Mouse (Mus musculus): Measurements from ENCODE around the gene Ifnl3. TPM values are rescaled to one million over a fixed set of nuclear protein-coding genes. Genes with fewer than 3 reads are reported as not detected.

The Ifnl3 gene
- total and polyA plus RNA-seq, 3 experiments: not detected

DNA sequence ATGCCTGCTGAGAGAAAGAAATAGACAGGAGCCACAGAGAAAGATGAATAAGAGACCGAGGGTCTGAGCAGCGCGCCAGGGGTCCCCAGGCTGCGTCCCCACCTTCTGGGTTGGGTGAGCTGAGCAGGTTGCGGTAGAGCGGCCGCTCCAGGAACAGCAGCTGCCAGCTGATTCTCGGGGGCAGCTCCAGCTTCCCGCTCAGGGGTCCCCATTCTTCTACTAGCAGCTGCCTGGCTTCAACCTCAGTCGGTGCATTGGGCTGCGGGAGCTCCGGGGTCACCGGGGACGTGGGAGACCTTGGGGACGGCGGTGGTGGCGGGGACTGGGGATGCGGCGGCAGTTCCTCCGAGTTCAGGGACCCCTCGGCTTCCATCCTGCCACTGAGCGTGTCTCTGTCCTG, 24.0 kb downstream of the Ifnl3 start:
- no peak for TF ChIP-seq ZC3H11A (IDR thresholded peaks at IDR 0.05; ENCODE audit: low read depth, low read length)
- no peak for TF ChIP-seq MXI1 (IDR thresholded peaks at IDR 0.05; ENCODE audit: low read depth, low read length)
- TF ChIP-seq POLR2AphosphoS5 (IDR thresholded peaks at IDR 0.05; ENCODE audit: borderline replicate concordance, low read depth, low read length): no peak
- TF ChIP-seq ZNF384 (IDR thresholded peaks at IDR 0.05; ENCODE audit: low read depth, low read length): no peak
- TF ChIP-seq ELF1 (IDR thresholded peaks at IDR 0.05; ENCODE audit: low read depth, low read length): no peak
- TF ChIP-seq MEF2A (IDR thresholded peaks at IDR 0.05; ENCODE audit: extremely low read depth, insufficient replicate concordance, low read depth, low read length, poor library complexity, severe bottlenecking): no peak
- TF ChIP-seq UBTF (IDR thresholded peaks at IDR 0.05; ENCODE audit: borderline replicate concordance, insufficient read depth, low read depth, low read length): no peak
- no peak for TF ChIP-seq JUND (IDR thresholded peaks at IDR 0.05; ENCODE audit: low read depth, low read length)
- no peak for TF ChIP-seq CHD1 (IDR thresholded peaks at IDR 0.05; ENCODE audit: low read depth, low read length)
- TF ChIP-seq USF2 (IDR thresholded peaks at IDR 0.05; ENCODE audit: borderline replicate concordance in 1 of 2, insufficient read depth in 1 of 2, low read depth in 1 of 2, low read length in 2 of 2): no peak
- TF ChIP-seq EP300 (IDR thresholded peaks at IDR 0.05; ENCODE audit: low read depth in 1 of 2, low read length in 2 of 2): no peak
- TF ChIP-seq GATA1 (IDR thresholded peaks at IDR 0.05; ENCODE audit: low read depth, low read length): no peak
- no peak for TF ChIP-seq SMC3 (IDR thresholded peaks at IDR 0.05; ENCODE audit: low read depth, low read length)
- TF ChIP-seq MYB (IDR thresholded peaks at IDR 0.05; ENCODE audit: low read depth, low read length): no peak
- TF ChIP-seq TAL1 (IDR thresholded peaks at IDR 0.05; ENCODE audit: low read length): no peak
- TF ChIP-seq HCFC1 (IDR thresholded peaks at IDR 0.05; ENCODE audit: low read depth, low read length): no peak
- TF ChIP-seq ZMIZ1 (IDR thresholded peaks at IDR 0.05; ENCODE audit: low read depth, low read length): no peak
- no peak for TF ChIP-seq SIN3A (IDR thresholded peaks at IDR 0.05; ENCODE audit: low read length)
- no peak for TF ChIP-seq POLR2AphosphoS2 (IDR thresholded peaks at IDR 0.05; ENCODE audit: low read length)
- Histone ChIP-seq H3K4me3 (ENCODE audit: control insufficient read depth in 1 of 2, insufficient read depth in 1 of 2, low read depth in 2 of 2, low read length in 2 of 2) (no peak overlapping the region), H3K27me3 (ENCODE audit: control insufficient read depth in 1 of 2, insufficient read depth in 2 of 2, low read length in 2 of 2) (peaks cover 0 to 2% of the 10 kb centered on the region in 2 experiments; a peak in 1 of 4 replicates), H3K36me3 (ENCODE audit: control insufficient read depth in 1 of 2, insufficient read depth in 2 of 2, low read length in 2 of 2) (no peaks in the 10 kb centered on the region), H3K9ac (ENCODE audit: control insufficient read depth, low read depth, low read length, poor library complexity, severe bottlenecking) (no peak overlapping the region), H3K79me2 (ENCODE audit: control insufficient read depth, insufficient read depth, low read length, poor library complexity) (no peaks in the 10 kb centered on the region), H3K9me3 (replicated peaks; ENCODE audit: insufficient read depth, low read length) (no peaks in the 10 kb centered on the region), H3K4me1 (ENCODE audit: control insufficient read depth in 1 of 2, insufficient read depth in 2 of 2, low read length in 2 of 2) (0 out of 4 replicates have a peak, but pooled peaks cover 0 to 3% of the 10 kb centered on the region in 2 experiments), H3K27ac (ENCODE audit: control insufficient read depth, low read depth, low read length) (no peak overlapping the region)
- no peak for DNase-seq (ENCODE audit: low read depth, low spot score)

DNA sequence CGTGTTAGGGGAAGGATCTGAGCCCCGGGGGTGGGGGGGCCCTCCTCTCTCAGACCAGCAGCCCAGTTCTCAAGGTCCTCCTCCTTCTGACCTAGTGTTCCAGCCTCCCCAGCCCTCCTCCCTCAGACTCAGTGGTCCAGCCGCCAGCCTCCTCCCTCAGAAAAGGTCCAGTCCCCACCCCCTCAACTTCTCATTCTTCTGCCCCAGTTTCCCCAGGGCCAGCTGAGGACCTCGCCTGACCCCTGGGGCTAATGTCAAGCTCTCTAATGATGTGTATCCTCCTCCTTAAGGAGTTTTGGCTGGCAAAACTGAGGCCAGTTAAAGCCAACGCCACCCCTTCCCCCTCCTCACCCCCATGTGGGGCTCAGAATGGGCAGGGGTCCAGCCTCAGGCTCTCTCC, 24.5 kb downstream of the Ifnl3 start, which contains the start of gene Nccrp1:
Gene Nccrp1 (minus strand): TSS at position 101 of the 400 bp plus-strand sequence.
- DNase-seq (ENCODE audit: low read depth, low spot score): no peak

More for the DNA sequence above, 24.5 kb downstream of the Ifnl3 start, which contains the start of gene Nccrp1:
- no peak within 1 kb of the TSS for H3K4me3 ChIP-seq (ENCODE audit: control insufficient read depth in 1 of 2, insufficient read depth in 1 of 2, low read depth in 2 of 2, low read length in 2 of 2)
- TF ChIP-seq MXI1 (IDR thresholded peaks at IDR 0.05; ENCODE audit: low read depth, low read length): no peak
- no peak for TF ChIP-seq KAT2A (conservative IDR thresholded peaks at IDR 0.05; ENCODE audit: low read depth, low read length)
- TF ChIP-seq MAFK (IDR thresholded peaks at IDR 0.05; ENCODE audit: borderline replicate concordance, low read depth, low read length): no peak
- no peak for TF ChIP-seq TAL1 (IDR thresholded peaks at IDR 0.05; ENCODE audit: low read length)
- TF ChIP-seq HCFC1 (IDR thresholded peaks at IDR 0.05; ENCODE audit: low read depth, low read length): no peak
- no peak for TF ChIP-seq CTCF (IDR thresholded peaks at IDR 0.05 in 2 of 3, conservative IDR thresholded peaks at IDR 0.05 in 1 of 3; ENCODE audit: control insufficient read depth in 1 of 3, insufficient read depth in 1 of 3, low read depth in 2 of 3, low read length in 3 of 3, poor library complexity in 1 of 3, severe bottlenecking in 1 of 3)
- TF ChIP-seq GABPA (IDR thresholded peaks at IDR 0.05; ENCODE audit: low read depth, low read length): no peak
- no peak for TF ChIP-seq BHLHE40 (IDR thresholded peaks at IDR 0.05; ENCODE audit: borderline replicate concordance, low read depth, low read length)
- no peak for TF ChIP-seq ZMIZ1 (IDR thresholded peaks at IDR 0.05; ENCODE audit: low read depth, low read length)
- no peak within 1 kb of the TSS for H3K27ac ChIP-seq (ENCODE audit: control insufficient read depth, low read depth, low read length)
- H3K79me2 ChIP-seq (ENCODE audit: control insufficient read depth, insufficient read depth, low read length, poor library complexity): no peaks in the 10 kb centered on the region
- no peaks in the 10 kb centered on the region for H3K9me3 ChIP-seq (replicated peaks; ENCODE audit: insufficient read depth, low read length)
- 0 out of 2 replicates have a peak within 1 kb of the TSS, but pooled peaks have one; percentile 3 for H3K9ac ChIP-seq (ENCODE audit: control insufficient read depth, low read depth, low read length, poor library complexity, severe bottlenecking)
- no peaks in the 10 kb centered on the region for H3K36me3 ChIP-seq (ENCODE audit: control insufficient read depth in 1 of 2, insufficient read depth in 2 of 2, low read length in 2 of 2)
- peaks cover 0 to 2% of the 10 kb centered on the region in 2 experiments; a peak in 1 of 4 replicates for H3K27me3 ChIP-seq (ENCODE audit: control insufficient read depth in 1 of 2, insufficient read depth in 2 of 2, low read length in 2 of 2)
- 0 out of 4 replicates have a peak, but pooled peaks cover 0 to 3% of the 10 kb centered on the region in 2 experiments for H3K4me1 ChIP-seq (ENCODE audit: control insufficient read depth in 1 of 2, insufficient read depth in 2 of 2, low read length in 2 of 2)

Measured in MEL (cell line).